Mouse (Mus musculus) layer of hippocampus, adult 9-11 months (tissue): ENCODE results near the gene Slc16a4.

Experiments
- DNase-seq: peaks from one replicate; pipeline ENCODE4 v3.0.0; 2022

The Slc16a4 gene

GRCm38 (mm10) chr3:107290764-107291381, at the start of gene Slc16a4:
Slc16a4 (plus strand) TSS chr3:107291230.
- DNase-seq: no peak

DNA sequence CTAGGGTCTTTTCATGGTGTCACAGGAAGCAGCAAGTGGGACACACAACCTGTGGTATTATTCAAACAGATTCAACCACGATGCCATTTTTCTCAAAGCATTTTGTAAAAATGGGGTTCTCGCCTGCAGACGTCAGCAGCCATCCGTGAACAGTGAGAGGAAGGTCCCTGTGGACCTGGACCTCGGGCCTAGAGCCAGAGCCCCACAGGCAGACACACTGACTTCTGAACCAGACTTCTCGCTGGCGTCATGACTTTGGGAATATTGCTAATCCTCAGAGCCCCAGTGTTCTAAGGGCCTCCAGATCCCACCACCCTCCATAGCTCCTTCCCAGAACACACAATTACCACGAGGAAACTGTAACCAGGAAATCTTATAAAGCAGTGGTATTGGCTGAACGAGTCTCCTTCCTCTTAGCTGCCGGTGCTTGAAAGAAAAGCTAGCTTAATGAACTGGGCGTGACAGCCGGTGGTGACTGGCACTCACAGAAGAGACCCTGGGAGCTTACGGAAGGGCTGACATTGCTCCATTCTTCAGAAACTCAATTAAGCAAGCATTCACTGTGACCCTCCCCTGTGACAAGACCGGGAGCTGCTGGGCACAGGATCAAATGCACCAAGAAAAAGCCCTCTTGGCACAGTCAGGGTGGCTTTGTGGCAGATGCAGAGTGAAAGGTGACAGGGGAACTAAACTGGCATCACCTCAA, 49.5 kb upstream of the Slc16a4 start:
- no peak for DNase-seq

DNA sequence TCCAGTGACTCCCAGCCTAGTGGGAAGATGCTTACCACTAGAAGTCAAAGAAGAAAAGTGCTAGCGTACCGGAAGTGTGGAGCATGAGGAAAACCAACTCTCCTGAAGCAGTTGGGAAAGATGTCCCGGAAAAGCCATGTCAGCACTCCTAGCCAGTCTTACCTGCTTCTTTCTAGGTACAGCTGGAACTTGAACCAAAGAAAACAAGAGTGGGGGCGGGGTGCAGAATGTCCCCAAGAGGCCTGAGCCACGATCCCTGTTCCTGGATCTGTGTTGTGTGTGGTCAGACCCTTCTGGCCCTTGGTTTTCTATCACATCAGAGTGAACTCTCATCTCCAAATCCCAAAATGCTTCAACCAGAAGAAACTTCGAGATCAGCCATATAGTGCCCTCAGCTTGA, 44.2 kb upstream of the Slc16a4 start:
- DNase-seq: no peak

GRCm38 (mm10) chr3:107249042-107249441, 42.0 kb upstream of the Slc16a4 start:
- DNase-seq: no peak

GRCm38 (mm10) chr3:107250320-107250719, 40.7 kb upstream of the Slc16a4 start:
- DNase-seq: no peak

DNA sequence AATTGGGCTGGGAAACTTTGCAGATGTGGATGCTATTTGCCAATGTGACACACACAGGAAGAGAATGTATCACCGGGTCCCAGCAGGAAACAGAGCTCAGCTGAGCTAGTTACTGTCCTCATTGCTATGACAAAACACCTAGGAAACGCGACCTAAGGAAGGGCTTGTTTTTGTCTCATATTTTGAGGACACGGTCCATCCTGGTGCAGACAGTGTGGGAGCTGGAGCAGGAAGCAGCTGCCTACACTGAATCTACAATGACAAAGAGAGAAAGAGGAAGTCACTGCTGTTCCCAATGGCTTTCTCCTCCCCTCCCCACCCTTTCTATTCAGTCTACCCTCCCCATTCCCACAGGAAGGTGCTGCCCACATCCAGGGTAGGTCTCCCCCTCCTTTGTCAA, 39.0 kb upstream of the Slc16a4 start:
- DNase-seq: no peak

DNA sequence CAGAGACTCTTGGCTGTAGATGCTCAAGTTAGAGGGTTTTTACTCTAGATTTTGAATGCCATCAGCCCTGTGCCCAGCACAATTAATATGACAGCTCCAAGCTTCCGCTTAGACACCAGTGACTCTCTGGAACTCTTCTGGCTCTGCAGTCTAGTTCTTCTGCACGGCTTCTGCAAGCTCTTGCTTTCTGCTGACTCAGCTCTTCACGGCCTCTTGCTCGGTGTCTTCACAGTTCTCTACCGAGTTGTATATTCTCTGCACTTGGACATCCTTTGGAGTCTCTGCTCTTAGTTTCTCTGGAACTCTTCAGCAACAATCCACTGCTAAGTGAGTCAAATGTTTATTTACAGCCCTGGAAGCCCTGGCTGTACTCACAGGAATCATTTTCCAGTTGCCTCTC, 37.1 kb upstream of the Slc16a4 start:
- DNase-seq: no peak

- DNase-seq: no peak
These were observed 35.0 kb upstream of the Slc16a4 start for GRCm38 (mm10) chr3:107255992-107256391.

GRCm38 (mm10) chr3:107256724-107257123, 34.3 kb upstream of the Slc16a4 start:
- no peak for DNase-seq

GRCm38 (mm10) chr3:107257924-107258323, 33.1 kb upstream of the Slc16a4 start:
- DNase-seq: peak; percentile 34

- peak; percentile 31 for DNase-seq
These were observed 29.8 kb upstream of the Slc16a4 start for GRCm38 (mm10) chr3:107260956-107261850.

DNA sequence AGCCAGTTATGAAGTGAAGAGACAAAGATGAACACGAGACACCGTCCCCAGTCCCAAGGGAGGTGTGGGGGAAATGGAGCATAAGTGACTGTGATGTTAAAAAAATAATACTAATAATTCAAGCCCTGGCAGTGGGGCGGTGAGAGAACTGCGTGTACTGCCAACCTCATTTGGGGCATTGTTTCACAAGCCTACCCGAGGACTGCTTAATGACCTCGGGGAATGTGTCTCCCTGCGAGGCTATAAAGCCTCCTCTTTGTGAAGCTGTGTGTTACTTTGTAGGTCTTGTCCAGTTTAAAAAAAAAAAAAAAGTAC, 29.2 kb upstream of the Slc16a4 start:
- DNase-seq: no peak

DNA sequence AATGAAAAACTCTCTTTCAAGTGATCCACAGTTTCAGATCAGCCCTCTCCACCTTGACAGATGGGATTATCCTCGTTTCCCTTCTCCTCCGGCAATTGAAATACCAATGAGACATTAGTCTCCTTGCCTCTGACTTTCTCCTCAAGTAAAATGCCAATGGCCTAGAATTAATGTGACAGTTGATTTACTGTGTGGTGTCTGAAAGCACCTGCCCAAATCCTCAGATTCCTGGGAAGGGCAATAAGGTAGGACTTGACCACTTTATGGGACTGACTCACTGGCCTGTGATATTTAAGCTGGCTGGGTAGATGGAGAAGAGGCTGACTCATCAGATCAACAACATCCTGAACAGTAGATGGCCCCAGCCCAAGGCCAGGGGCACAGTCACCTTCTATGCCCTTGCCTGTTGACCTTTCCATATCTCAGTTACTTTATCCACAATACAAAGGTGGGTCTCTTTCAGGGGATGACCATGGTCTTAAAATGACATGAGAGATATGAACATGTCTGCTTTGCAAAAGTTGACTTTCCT, 24.1 kb upstream of the Slc16a4 start:
- no peak for DNase-seq

- DNase-seq: no peak
These were observed 18.6 kb upstream of the Slc16a4 start for GRCm38 (mm10) chr3:107272433-107272832.

GRCm38 (mm10) chr3:107273820-107274219, 17.2 kb upstream of the Slc16a4 start:
- DNase-seq: peak; percentile 52

DNA sequence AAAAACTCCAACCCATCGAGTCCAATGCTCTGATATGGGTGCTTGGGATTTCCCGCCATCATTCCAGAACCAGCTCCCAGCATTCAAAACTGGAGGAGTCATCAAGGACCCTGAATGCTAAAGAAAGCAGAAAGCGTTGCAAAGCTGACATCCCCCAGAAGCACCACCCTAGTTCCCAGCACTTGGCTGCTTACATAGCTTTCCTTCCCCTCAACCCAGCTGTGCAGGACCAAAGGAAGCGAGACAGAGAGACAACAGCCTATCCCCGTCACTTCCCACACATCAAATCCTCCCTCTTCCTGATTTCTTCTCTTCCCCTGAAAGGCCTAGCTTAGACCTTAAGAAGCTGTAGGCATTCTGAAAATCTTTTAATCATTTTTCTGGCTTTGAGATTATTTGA, 15.7 kb upstream of the Slc16a4 start:
- DNase-seq: no peak

DNA sequence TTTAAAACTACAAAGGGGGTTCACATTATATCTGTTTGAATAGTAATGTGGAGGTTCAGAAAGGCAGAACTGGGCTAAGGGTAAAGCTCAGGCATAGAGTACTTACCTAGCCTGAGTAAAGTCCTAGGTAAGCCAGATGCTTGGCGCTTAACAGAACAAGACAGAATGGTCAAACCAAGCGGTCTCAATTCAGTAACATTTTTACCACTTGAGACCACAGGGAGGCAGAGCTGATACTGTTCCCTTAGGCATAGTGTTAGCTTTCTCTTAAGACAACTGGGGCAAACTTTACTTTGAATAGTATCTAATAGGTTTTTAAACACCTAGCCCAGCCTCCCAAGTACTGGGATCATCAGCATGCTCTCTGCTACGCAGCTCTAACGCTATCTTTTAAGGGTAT, 15.0 kb upstream of the Slc16a4 start:
- DNase-seq: no peak

DNA sequence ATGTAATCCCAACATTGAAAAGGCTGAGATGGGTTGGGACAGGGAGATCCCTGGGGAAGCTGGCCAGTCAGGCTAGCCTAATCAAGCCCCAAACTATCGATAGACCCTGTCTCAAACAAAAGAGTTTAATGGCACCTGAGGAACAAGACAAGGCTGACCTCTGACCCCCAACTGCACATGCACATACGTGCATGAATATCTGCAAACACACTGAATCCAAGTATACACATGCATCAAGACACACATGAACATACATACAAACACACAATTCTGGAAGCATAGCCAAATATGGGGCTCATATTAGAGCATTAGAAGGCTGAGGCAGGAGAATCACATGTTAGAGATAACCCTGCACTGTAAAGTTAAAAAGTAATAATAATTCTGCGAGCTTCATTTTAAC, 14.4 kb upstream of the Slc16a4 start:
- DNase-seq: no peak

DNA sequence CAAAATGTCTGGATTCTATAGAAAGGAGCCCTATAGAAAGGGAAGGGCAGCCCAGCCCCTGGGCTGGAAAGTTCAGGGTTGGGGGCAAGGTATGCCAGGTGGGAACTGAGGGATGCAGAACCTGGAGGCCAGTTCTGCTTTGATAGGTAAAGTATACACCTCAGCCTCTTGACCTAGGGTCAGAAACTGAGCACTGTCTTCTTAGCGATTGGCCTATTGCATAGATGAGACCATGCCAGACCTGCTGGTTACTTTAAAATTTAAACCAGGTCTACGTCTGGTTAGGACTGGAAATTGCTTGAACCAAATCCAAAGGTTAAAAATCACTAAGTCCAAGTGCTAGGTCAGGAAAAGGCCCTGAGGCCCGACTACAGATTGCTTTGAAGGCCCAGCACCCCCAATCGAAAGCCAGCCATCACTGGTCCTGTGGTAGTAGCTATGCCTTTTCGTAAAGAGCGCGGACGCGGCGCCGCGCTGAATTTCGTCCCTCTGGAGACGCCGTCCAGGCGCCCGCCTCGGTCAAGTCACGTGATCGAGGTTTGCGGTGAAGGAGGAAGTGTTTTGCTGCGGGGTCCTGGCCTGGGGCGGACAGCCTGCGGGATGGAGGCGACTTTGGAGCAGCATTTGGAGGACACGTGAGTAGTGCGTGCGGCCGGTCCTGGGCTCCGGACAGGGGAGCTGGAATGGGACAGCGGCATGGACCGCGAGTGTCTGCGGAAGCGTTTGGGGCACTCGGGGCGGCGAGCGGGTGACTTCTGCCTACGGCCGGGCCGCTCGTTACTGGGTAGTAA, 12.4 kb upstream of the Slc16a4 start, which contains the start of gene Lamtor5:
Gene Lamtor5 (plus strand): TSS at position 380 of the 791 bp plus-strand sequence.
- DNase-seq: peak; percentile 88

GRCm38 (mm10) chr3:107286123-107286522, 4.9 kb upstream of the Slc16a4 start:
- no peak for DNase-seq

DNA sequence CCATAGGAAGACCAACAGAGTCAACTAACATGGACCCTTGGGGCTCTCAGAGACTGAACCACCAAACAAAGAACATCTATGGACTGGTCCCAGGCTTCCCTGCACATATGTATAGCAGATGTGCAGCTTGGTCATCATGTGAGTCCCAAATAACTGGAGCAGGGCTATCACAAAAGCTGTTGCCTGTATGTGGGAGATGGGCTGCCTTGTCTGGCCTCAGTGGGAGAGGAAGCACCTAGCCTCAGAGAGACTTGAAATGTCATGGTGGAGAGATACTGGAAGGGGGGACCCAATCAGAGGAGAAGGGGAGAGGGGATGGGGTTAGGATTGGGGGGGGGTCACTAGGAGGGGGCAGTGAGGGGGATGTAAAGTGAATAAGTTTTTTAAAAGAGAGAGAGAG, 3.7 kb upstream of the Slc16a4 start:
- no peak for DNase-seq

- no peak for DNase-seq
These were observed 4.8 kb downstream of the Slc16a4 start for GRCm38 (mm10) chr3:107295672-107296360.
